Mouse (Mus musculus): ENCODE data around the gene Cdh4. TPM values are rescaled to one million over a fixed set of nuclear protein-coding genes. Genes with fewer than 3 reads are reported as not detected.
A peak's percentile ranks its signal among the peaks of the same experiment; 100 is the strongest.

The Cdh4 gene
- polyA plus RNA-seq, 1 experiment from 2014 or later, result 57.4 TPM

DNA sequence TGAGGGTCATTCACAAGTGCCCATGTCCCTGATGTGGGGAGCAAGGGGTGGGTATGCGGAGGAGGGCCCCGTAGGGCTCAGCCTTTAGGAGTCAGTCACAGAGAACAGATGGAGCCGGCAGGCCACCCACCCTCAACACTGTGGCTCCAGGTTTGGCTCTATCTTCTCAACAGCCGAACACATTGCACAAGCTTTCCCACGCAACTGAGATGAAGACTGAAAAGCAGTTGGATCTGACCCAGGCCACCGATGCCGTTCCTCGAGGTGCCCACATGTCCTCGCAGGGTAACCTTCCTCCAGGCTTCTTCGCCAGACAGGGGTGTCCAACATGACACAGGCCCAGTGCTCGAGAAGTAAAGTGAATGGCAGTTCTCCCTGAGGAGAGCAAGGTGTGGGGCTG is 144.2 kb downstream of the Cdh4 start:
- ATAC-seq, result no peak
- Histone ChIP-seq H3K9me3 (ENCODE audit: control insufficient read depth, low read length) (no peaks in the 10 kb centered on the region), H3K4me1 (replicated peaks; ENCODE audit: control insufficient read depth, insufficient read depth, low read length) (peaks cover 34% of the 10 kb centered on the region), H3K4me3 (replicated peaks; ENCODE audit: low read length) (no peak overlapping the region), H3K36me3 (ENCODE audit: control insufficient read depth, insufficient read depth) (no peaks in the 10 kb centered on the region), H3K4me2 (ENCODE audit: low read length) (no peak overlapping the region), H3K27ac (ENCODE audit: low read length) (no peak overlapping the region), H3K27me3 (replicated peaks; ENCODE audit: control insufficient read depth, insufficient read depth, low read length) (no peaks in the 10 kb centered on the region), H3K9ac (replicated peaks; ENCODE audit: low read depth, low read length) (no peak overlapping the region)
- WGBS, result 55% methylated on average over 11 of the region's 11 CpGs

- Histone ChIP-seq H3K27me3 (replicated peaks; ENCODE audit: control insufficient read depth, insufficient read depth, low read length) (no peaks in the 10 kb centered on the region), H3K4me3 (replicated peaks; ENCODE audit: low read length) (no peak overlapping the region), H3K9ac (replicated peaks; ENCODE audit: low read depth, low read length) (no peak overlapping the region), H3K4me1 (replicated peaks; ENCODE audit: control insufficient read depth, insufficient read depth, low read length) (peaks cover 32% of the 10 kb centered on the region), H3K4me2 (ENCODE audit: low read length) (no peak overlapping the region), H3K36me3 (ENCODE audit: control insufficient read depth, insufficient read depth) (no peaks in the 10 kb centered on the region), H3K9me3 (ENCODE audit: control insufficient read depth, low read length) (no peaks in the 10 kb centered on the region), H3K27ac (ENCODE audit: low read length) (no peak overlapping the region)
- ATAC-seq, result no peak
- 81% methylated on average over 2 of the region's 2 CpGs for WGBS
These were observed 144.8 kb downstream of the Cdh4 start for GRCm38 (mm10) chr2:179587069-179587468.

GRCm38 (mm10) chr2:179591661-179592060 is 149.4 kb downstream of the Cdh4 start:
- Histone ChIP-seq H3K27me3 (replicated peaks; ENCODE audit: control insufficient read depth, insufficient read depth, low read length) (no peaks in the 10 kb centered on the region), H3K27ac (ENCODE audit: low read length) (no peak overlapping the region), H3K9ac (replicated peaks; ENCODE audit: low read depth, low read length) (no peak overlapping the region), H3K4me3 (replicated peaks; ENCODE audit: low read length) (no peak overlapping the region), H3K4me2 (ENCODE audit: low read length) (no peak overlapping the region), H3K4me1 (replicated peaks; ENCODE audit: control insufficient read depth, insufficient read depth, low read length) (peaks cover 9% of the 10 kb centered on the region), H3K9me3 (ENCODE audit: control insufficient read depth, low read length) (no peaks in the 10 kb centered on the region), H3K36me3 (ENCODE audit: control insufficient read depth, insufficient read depth) (no peaks in the 10 kb centered on the region)
- 32% methylated on average over 5 of the region's 5 CpGs for WGBS
- no peak for ATAC-seq

DNA sequence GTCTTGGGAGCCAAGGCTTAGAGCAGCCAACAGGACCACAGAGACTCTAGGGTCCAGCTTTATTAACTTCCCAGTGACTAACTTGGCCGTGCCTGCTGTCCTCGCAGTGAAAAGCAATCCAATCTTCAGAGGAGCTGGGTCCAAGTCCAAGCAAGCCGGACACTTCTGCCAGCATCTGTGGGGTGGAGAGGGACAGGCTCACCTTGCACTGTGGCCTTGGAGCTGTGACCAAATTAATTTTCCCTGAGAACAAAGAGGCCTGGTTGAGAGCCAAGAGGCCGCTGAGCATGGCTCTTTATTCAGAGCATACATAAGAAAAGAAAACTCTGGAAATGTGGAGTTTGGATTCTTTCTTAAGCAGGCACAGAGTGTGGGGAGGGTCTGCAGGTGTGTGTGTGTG is 152.8 kb downstream of the Cdh4 start:
- WGBS, result 35% methylated on average over 4 of the region's 4 CpGs
- peaks cover 22% of the 10 kb centered on the region for H3K4me1 ChIP-seq (replicated peaks; ENCODE audit: control insufficient read depth, insufficient read depth, low read length)
- no peak overlapping the region for H3K4me3 ChIP-seq (replicated peaks; ENCODE audit: low read length)
- no peaks in the 10 kb centered on the region for H3K36me3 ChIP-seq (ENCODE audit: control insufficient read depth, insufficient read depth)
- ATAC-seq, result no peak
- H3K9ac ChIP-seq (replicated peaks; ENCODE audit: low read depth, low read length), result no peak overlapping the region
- no peak overlapping the region for H3K27ac ChIP-seq (ENCODE audit: low read length)
- no peaks in the 10 kb centered on the region for H3K9me3 ChIP-seq (ENCODE audit: control insufficient read depth, low read length)
- H3K27me3 ChIP-seq (replicated peaks; ENCODE audit: control insufficient read depth, insufficient read depth, low read length), result no peaks in the 10 kb centered on the region
- no peak overlapping the region for H3K4me2 ChIP-seq (ENCODE audit: low read length)

- H3K27me3 ChIP-seq (replicated peaks; ENCODE audit: control insufficient read depth, insufficient read depth, low read length), result no peaks in the 10 kb centered on the region
- peaks cover 18% of the 10 kb centered on the region for H3K4me1 ChIP-seq (replicated peaks; ENCODE audit: control insufficient read depth, insufficient read depth, low read length)
- H3K36me3 ChIP-seq (ENCODE audit: control insufficient read depth, insufficient read depth), result no peaks in the 10 kb centered on the region
- 56% methylated on average over 11 of the region's 11 CpGs for WGBS
- H3K27ac ChIP-seq (ENCODE audit: low read length), result peak overlapping the region; percentile 41
- no peak; the same call in 1 of the 2 replicates for ATAC-seq
- no peak overlapping the region for H3K9ac ChIP-seq (replicated peaks; ENCODE audit: low read depth, low read length)
- no peak overlapping the region for H3K4me3 ChIP-seq (replicated peaks; ENCODE audit: low read length)
- H3K4me2 ChIP-seq (ENCODE audit: low read length), result no peak overlapping the region
- no peaks in the 10 kb centered on the region for H3K9me3 ChIP-seq (ENCODE audit: control insufficient read depth, low read length)
These were observed 156.7 kb downstream of the Cdh4 start for GRCm38 (mm10) chr2:179598886-179599285.

DNA sequence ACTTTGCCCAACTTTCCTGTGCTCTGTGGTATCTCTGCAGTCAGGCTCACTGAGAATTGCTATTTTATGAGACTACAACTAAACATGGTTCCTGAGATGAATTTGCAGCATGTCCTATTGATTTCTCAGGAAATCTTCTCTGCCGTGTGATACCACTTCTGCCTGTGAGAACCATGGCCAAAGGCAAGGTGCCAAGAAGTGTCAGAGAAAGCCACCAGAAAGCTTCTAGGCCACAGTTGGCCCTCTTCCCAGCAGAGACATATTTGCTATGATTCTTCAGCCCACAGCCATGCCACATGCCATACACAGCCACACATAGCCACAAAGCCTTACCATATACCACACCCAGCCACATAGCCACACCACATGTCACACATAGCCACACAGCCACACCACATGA is 157.7 kb downstream of the Cdh4 start:
- H3K36me3 ChIP-seq (ENCODE audit: control insufficient read depth, insufficient read depth), result no peaks in the 10 kb centered on the region
- WGBS, result 39% methylated on average over 1 of the region's 1 CpGs
- no peak for ATAC-seq

GRCm38 (mm10) chr2:179600347-179600746 is 158.1 kb downstream of the Cdh4 start:
- no peaks in the 10 kb centered on the region for H3K36me3 ChIP-seq (ENCODE audit: control insufficient read depth, insufficient read depth)
- H3K9ac ChIP-seq (replicated peaks; ENCODE audit: low read depth, low read length), result no peak overlapping the region
- H3K27me3 ChIP-seq (replicated peaks; ENCODE audit: control insufficient read depth, insufficient read depth, low read length), result no peaks in the 10 kb centered on the region
- peaks cover 17% of the 10 kb centered on the region for H3K4me1 ChIP-seq (replicated peaks; ENCODE audit: control insufficient read depth, insufficient read depth, low read length)
- WGBS, result 85% methylated on average over 2 of the region's 2 CpGs
- H3K27ac ChIP-seq (ENCODE audit: low read length), result no peak overlapping the region
- H3K9me3 ChIP-seq (ENCODE audit: control insufficient read depth, low read length), result no peaks in the 10 kb centered on the region
- 0 out of 2 replicates have a peak, but pooled peaks have one; percentile 14 for ATAC-seq
- H3K4me2 ChIP-seq (ENCODE audit: low read length), result no peak overlapping the region
- no peak overlapping the region for H3K4me3 ChIP-seq (replicated peaks; ENCODE audit: low read length)

More for the DNA sequence above, 157.7 kb downstream of the Cdh4 start:
- H3K9ac ChIP-seq (replicated peaks; ENCODE audit: low read depth, low read length), result no peak overlapping the region
- no peak overlapping the region for H3K4me3 ChIP-seq (replicated peaks; ENCODE audit: low read length)
- H3K27ac ChIP-seq (ENCODE audit: low read length), result no peak overlapping the region
- H3K9me3 ChIP-seq (ENCODE audit: control insufficient read depth, low read length), result no peaks in the 10 kb centered on the region
- H3K4me2 ChIP-seq (ENCODE audit: low read length), result no peak overlapping the region
- H3K4me1 ChIP-seq (replicated peaks; ENCODE audit: control insufficient read depth, insufficient read depth, low read length), result peaks cover 16% of the 10 kb centered on the region
- no peaks in the 10 kb centered on the region for H3K27me3 ChIP-seq (replicated peaks; ENCODE audit: control insufficient read depth, insufficient read depth, low read length)

GRCm38 (mm10) chr2:179601167-179601566 is 158.9 kb downstream of the Cdh4 start:
- WGBS, result 88% methylated on average over 9 of the region's 9 CpGs
- Histone ChIP-seq H3K27ac (ENCODE audit: low read length) (no peak overlapping the region), H3K27me3 (replicated peaks; ENCODE audit: control insufficient read depth, insufficient read depth, low read length) (no peaks in the 10 kb centered on the region), H3K9me3 (ENCODE audit: control insufficient read depth, low read length) (no peaks in the 10 kb centered on the region), H3K9ac (replicated peaks; ENCODE audit: low read depth, low read length) (no peak overlapping the region), H3K36me3 (ENCODE audit: control insufficient read depth, insufficient read depth) (no peaks in the 10 kb centered on the region), H3K4me3 (replicated peaks; ENCODE audit: low read length) (no peak overlapping the region), H3K4me1 (replicated peaks; ENCODE audit: control insufficient read depth, insufficient read depth, low read length) (peaks cover 22% of the 10 kb centered on the region), H3K4me2 (ENCODE audit: low read length) (no peak overlapping the region)
- ATAC-seq, result no peak

GRCm38 (mm10) chr2:179604746-179605145 is 162.5 kb downstream of the Cdh4 start:
- ATAC-seq, result no peak
- 90% methylated on average over 3 of the region's 3 CpGs for WGBS
- Histone ChIP-seq H3K27ac (ENCODE audit: low read length) (no peak overlapping the region), H3K4me2 (ENCODE audit: low read length) (no peak overlapping the region), H3K9ac (replicated peaks; ENCODE audit: low read depth, low read length) (no peak overlapping the region), H3K4me3 (replicated peaks; ENCODE audit: low read length) (no peak overlapping the region), H3K4me1 (replicated peaks; ENCODE audit: control insufficient read depth, insufficient read depth, low read length) (peaks cover 17% of the 10 kb centered on the region), H3K27me3 (replicated peaks; ENCODE audit: control insufficient read depth, insufficient read depth, low read length) (no peaks in the 10 kb centered on the region), H3K36me3 (ENCODE audit: control insufficient read depth, insufficient read depth) (no peaks in the 10 kb centered on the region), H3K9me3 (ENCODE audit: control insufficient read depth, low read length) (no peaks in the 10 kb centered on the region)

- H3K36me3 ChIP-seq (ENCODE audit: control insufficient read depth, insufficient read depth), result no peaks in the 10 kb centered on the region
- H3K27ac ChIP-seq (ENCODE audit: low read length), result peak overlapping the region; percentile 25; the same call in 1 of the 2 replicates
- no peak overlapping the region for H3K9ac ChIP-seq (replicated peaks; ENCODE audit: low read depth, low read length)
- peak; percentile 68 for ATAC-seq
- WGBS, result 53% methylated on average over 10 of the region's 10 CpGs
- no peak overlapping the region for H3K4me3 ChIP-seq (replicated peaks; ENCODE audit: low read length)
- H3K27me3 ChIP-seq (replicated peaks; ENCODE audit: control insufficient read depth, insufficient read depth, low read length), result no peaks in the 10 kb centered on the region
- no peak overlapping the region for H3K4me2 ChIP-seq (ENCODE audit: low read length)
- H3K4me1 ChIP-seq (replicated peaks; ENCODE audit: control insufficient read depth, insufficient read depth, low read length), result peaks cover 16% of the 10 kb centered on the region
- H3K9me3 ChIP-seq (ENCODE audit: control insufficient read depth, low read length), result no peaks in the 10 kb centered on the region
These were observed 163.0 kb downstream of the Cdh4 start for GRCm38 (mm10) chr2:179605255-179605654.

All from forebrain, embryonic 16.5 days (tissue).